Mouse (Mus musculus) heart, embryonic 16.5 days (tissue): ENCODE results near the gene Diras2. TPM values are rescaled to one million over a fixed set of nuclear protein-coding genes. Genes with fewer than 3 reads are reported as not detected.
"Not testable (repeated sequence)": the region's sequence is repeated elsewhere in the genome, so short reads cannot be mapped to it uniquely, and the experiment has no call there.

Experiments used
- ATAC-seq: fragments of 200-750 bp; cut with Nextera tagmentation; replicated peaks from 2 replicates; pipeline ENCODE4 v1.8.0; 2017; ENCODE audit warnings: moderate number of reproducible peaks; ENCODE audit not compliant: insufficient read depth, low FRiP score; ENCODE audit errors: extremely low read depth
- H3K27ac ChIP-seq: fragments of 300-500 bp; sonication (generic); 2 replicates; pipeline ENCODE4 v1.5.1; 2014; ENCODE audit warnings: mild to moderate bottlenecking, low read length, control low read depth, moderate library complexity
- H3K27me3 ChIP-seq: fragments of 300-500 bp; sonication (generic); 2 replicates; pipeline ENCODE4 v1.6.1; 2014; ENCODE audit warnings: low read length, mixed read lengths; ENCODE audit not compliant: control insufficient read depth, insufficient read depth
- H3K36me3 ChIP-seq: fragments of 300-500 bp; sonication (generic); 2 replicates; pipeline ENCODE4 v1.6.1; 2014; ENCODE audit not compliant: control insufficient read depth, insufficient read depth
- H3K4me1 ChIP-seq: fragments of 300-500 bp; sonication (generic); 2 replicates; pipeline ENCODE4 v1.6.1; 2014; ENCODE audit warnings: low read length, mixed read lengths; ENCODE audit not compliant: control insufficient read depth, insufficient read depth
- H3K4me2 ChIP-seq: fragments of 300-500 bp; sonication (generic); 2 replicates; pipeline ENCODE4 v1.6.1; 2014; ENCODE audit warnings: low read depth, mild to moderate bottlenecking, control low read depth, low read length
- H3K4me3 ChIP-seq: fragments of 300-500 bp; sonication (generic); 2 replicates; pipeline ENCODE4 v1.5.1; 2014; ENCODE audit warnings: mild to moderate bottlenecking, control low read depth, low read length
- H3K9ac ChIP-seq: fragments of 300-500 bp; sonication (generic); 2 replicates; pipeline ENCODE4 v1.6.1; 2014; ENCODE audit warnings: low read length, control low read depth
- H3K9me3 ChIP-seq: fragments of 300-500 bp; sonication (generic); replicated peaks from 2 replicates; pipeline ENCODE4 v1.6.1; 2016; ENCODE audit warnings: low read length; ENCODE audit not compliant: control insufficient read depth
- WGBS: fragments of 180-500 bp; shearing (Covaris S2); extraction: QIAGEN DNeasy Blood & Tissue Kit; methylation state at CpG from one replicate; pipeline ENCODE4 v1.1.7; 2014; 5-methylcytosine and 5-hydroxymethylcytosine counted together
- polyA plus RNA-seq: library from polyadenylated mRNA; unstranded; fragments of >200 nt; fragmentation: Nextera tagmentation; extraction: Ambion mirVana; gene quantifications from 2 replicates; pipeline ENCODE4 v1.2.1, GENCODE M21; 2015

The Diras2 gene
- polyA plus RNA-seq, 1 experiment from 2014 or later = 1.2 TPM

GRCm38 (mm10) chr13:52516051-52516450 is 15.0 kb downstream of the Diras2 start:
- no peak overlapping the region for H3K4me2 ChIP-seq
- H3K4me3 ChIP-seq = no peak overlapping the region
- no peak for ATAC-seq
- H3K27me3 ChIP-seq = no peaks in the 10 kb centered on the region
- H3K9me3 ChIP-seq = no peaks in the 10 kb centered on the region
- 43% methylated on average over 3 of the region's 3 CpGs for WGBS
- H3K9ac ChIP-seq = no peak overlapping the region
- no peak overlapping the region for H3K27ac ChIP-seq
- no peaks in the 10 kb centered on the region for H3K36me3 ChIP-seq
- peaks cover 2% of the 10 kb centered on the region; the same call in 1 of the 2 replicates for H3K4me1 ChIP-seq

- Histone ChIP-seq H3K9ac (no peak overlapping the region), H3K9me3 (no peaks in the 10 kb centered on the region), H3K4me3 (no peak overlapping the region), H3K27me3 (no peaks in the 10 kb centered on the region), H3K27ac (no peak overlapping the region), H3K4me2 (no peak overlapping the region), H3K4me1 (peaks cover 7% of the 10 kb centered on the region), H3K36me3 (no peaks in the 10 kb centered on the region)
- ATAC-seq = no peak
- 80% methylated on average over 3 of the region's 3 CpGs for WGBS
Measured at GRCm38 (mm10) chr13:52513554-52513953, 17.5 kb downstream of the Diras2 start.

DNA sequence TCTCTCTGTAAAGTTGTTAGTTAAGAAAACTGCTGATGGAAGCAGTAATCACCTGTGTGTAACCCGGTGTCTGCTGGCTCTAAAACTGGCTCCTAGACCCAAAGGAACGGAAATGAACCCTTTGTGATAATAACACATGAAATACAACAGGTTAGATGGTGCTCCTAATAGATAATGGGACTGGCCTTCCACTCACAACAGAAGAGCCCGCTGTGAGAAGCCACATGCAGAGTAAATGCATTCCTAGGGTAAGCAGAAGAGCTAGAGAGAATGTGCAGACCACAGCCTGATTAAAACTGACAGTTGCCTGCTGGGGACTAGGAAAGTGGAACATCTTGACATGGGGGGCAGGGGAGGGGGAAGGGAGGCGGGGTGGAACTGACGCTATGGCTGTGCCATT is 18.7 kb downstream of the Diras2 start:
- H3K9ac ChIP-seq = no peak overlapping the region
- no peak overlapping the region for H3K4me2 ChIP-seq
- no peak overlapping the region for H3K27ac ChIP-seq
- 41% methylated on average over 5 of the region's 5 CpGs for WGBS
- no peaks in the 10 kb centered on the region for H3K36me3 ChIP-seq
- no peak for ATAC-seq
- no peaks in the 10 kb centered on the region for H3K27me3 ChIP-seq
- no peaks in the 10 kb centered on the region for H3K9me3 ChIP-seq
- peaks cover 7% of the 10 kb centered on the region for H3K4me1 ChIP-seq
- H3K4me3 ChIP-seq = no peak overlapping the region

- 55% methylated on average over 4 of the region's 4 CpGs for WGBS
- Histone ChIP-seq H3K4me2 (no peak overlapping the region), H3K36me3 (no peaks in the 10 kb centered on the region), H3K4me3 (no peak overlapping the region), H3K9ac (no peak overlapping the region), H3K4me1 (peaks cover 4% of the 10 kb centered on the region), H3K27ac (no peak overlapping the region), H3K9me3 (no peaks in the 10 kb centered on the region), H3K27me3 (no peaks in the 10 kb centered on the region)
- no peak for ATAC-seq
Measured at GRCm38 (mm10) chr13:52510172-52510880, 20.8 kb downstream of the Diras2 start.

GRCm38 (mm10) chr13:52507460-52508293 is 23.4 kb downstream of the Diras2 start:
- peaks cover 4% of the 10 kb centered on the region for H3K4me1 ChIP-seq
- 85% methylated on average over 35 of the region's 35 CpGs for WGBS
- no peaks in the 10 kb centered on the region for H3K36me3 ChIP-seq
- no peak overlapping the region for H3K4me2 ChIP-seq
- H3K4me3 ChIP-seq = no peak overlapping the region
- no peaks in the 10 kb centered on the region for H3K9me3 ChIP-seq
- H3K9ac ChIP-seq = no peak overlapping the region
- H3K27ac ChIP-seq = no peak overlapping the region
- ATAC-seq = no peak; the same call in 1 of the 2 replicates
- no peaks in the 10 kb centered on the region for H3K27me3 ChIP-seq

DNA sequence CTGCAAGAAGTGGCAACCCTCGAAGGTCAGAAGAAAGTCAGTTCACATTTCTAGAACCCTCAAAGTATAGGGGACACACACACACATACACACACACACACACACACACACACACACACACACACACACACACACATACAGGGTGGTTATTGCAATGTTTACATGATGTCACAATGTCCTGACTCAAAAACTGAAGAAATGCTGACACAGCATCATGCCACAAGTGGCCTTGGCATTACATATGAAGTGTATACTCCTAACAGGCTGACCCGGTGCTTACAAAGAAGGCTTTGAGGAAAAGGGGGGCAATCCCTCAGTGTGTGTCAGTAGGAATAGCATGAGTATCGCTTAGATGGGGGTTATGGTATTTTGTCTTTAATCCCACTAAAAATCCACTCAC is 24.3 kb downstream of the Diras2 start:
- not testable (repeated sequence) for H3K4me2 ChIP-seq, H3K27me3 ChIP-seq, H3K9ac ChIP-seq, H3K36me3 ChIP-seq, H3K9me3 ChIP-seq, H3K4me3 ChIP-seq, ATAC-seq, H3K4me1 ChIP-seq, H3K27ac ChIP-seq
- 69% methylated on average over 3 of the region's 3 CpGs for WGBS

DNA sequence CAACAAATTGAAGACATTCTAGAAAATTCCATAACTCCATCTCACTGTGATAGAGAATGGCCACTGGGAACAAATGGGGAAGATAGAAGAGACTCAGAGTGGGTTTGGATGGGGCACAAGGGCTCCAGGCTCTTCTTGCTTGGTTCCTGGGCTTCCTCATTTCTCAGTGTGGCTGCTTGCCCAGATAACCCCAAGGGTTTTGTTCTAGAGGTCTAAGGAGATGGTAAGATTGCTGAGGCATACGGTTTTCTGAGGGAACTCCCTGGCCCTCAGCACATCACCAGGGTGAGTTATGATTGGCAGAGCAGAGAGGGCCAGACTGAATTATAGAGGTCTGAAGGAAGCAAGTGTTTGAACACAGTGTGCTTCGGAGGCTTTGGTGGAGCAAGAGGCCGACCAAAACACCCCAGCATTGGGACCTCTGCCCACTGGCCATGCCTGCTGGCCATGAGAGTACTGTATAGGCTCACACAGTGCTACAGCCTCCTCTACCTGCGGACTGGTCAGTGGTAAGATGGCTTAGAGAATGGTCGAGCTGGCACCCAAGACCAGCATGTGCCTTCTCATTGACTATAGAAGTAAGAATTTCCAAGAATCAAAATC is 25.3 kb downstream of the Diras2 start:
- H3K36me3 ChIP-seq, H3K27ac ChIP-seq, ATAC-seq, H3K4me3 ChIP-seq, H3K27me3 ChIP-seq, H3K9ac ChIP-seq, H3K9me3 ChIP-seq, H3K4me2 ChIP-seq: not testable (repeated sequence)
- 84% methylated on average over 5 of the region's 5 CpGs for WGBS
- peaks cover 16% of the 10 kb centered on the region for H3K4me1 ChIP-seq

GRCm38 (mm10) chr13:52501686-52502085 is 29.4 kb downstream of the Diras2 start:
- Histone ChIP-seq H3K4me3 (no peak overlapping the region), H3K4me2 (peak overlapping the region; percentile 37; the same call in 1 of the 2 replicates), H3K27ac (peak overlapping the region; percentile 5; the same call in 1 of the 2 replicates), H3K9ac (no peak overlapping the region), H3K27me3 (no peaks in the 10 kb centered on the region), H3K36me3 (no peaks in the 10 kb centered on the region), H3K9me3 (no peaks in the 10 kb centered on the region), H3K4me1 (peaks cover 12% of the 10 kb centered on the region)
- 21% methylated on average over 8 of the region's 8 CpGs for WGBS
- peak; percentile 67 for ATAC-seq
